Mouse (Mus musculus) CH12.LX (cell line): Measurements from ENCODE around the gene Wwtr1. TPM values are rescaled to one million over a fixed set of nuclear protein-coding genes. Genes with fewer than 3 reads are reported as not detected.
A peak's percentile ranks its signal among the peaks of the same experiment; 100 is the strongest.

Source experiments
- DNase-seq: peaks from one replicate; pipeline ENCODE4 v3.0.0-alpha.2; 2013; ENCODE audit errors: extremely low read depth
- H3K27ac ChIP-seq: 2 replicates; pipeline ENCODE4 v1.5.1; 2012; ENCODE audit warnings: low read depth, mild to moderate bottlenecking, control low read depth, moderate library complexity; ENCODE audit not compliant: insufficient read depth
- H3K27me3 ChIP-seq: replicated peaks from 2 replicates; pipeline ENCODE3; 2012; ENCODE audit warnings: inconsistent platforms
- H3K36me3 ChIP-seq, 2 experiments: replicated peaks in 1 of 2; 2 replicates each; pipeline versions ENCODE3 to v1.6.1; 2012; ENCODE audit warnings: inconsistent platforms in 1 of 2, low read length in 1 of 2, mild to moderate bottlenecking in 1 of 2, mixed read lengths in 1 of 2, moderate library complexity in 1 of 2; ENCODE audit not compliant: control insufficient read depth in 1 of 2, insufficient read depth in 1 of 2
- H3K4me1 ChIP-seq, 2 experiments: 2 replicates each; pipeline ENCODE4 v1.6.1; 2012; ENCODE audit warnings: inconsistent platforms in 1 of 2, moderate library complexity in 1 of 2; ENCODE audit not compliant: insufficient read depth in 2 of 2, control insufficient read depth in 1 of 2
- H3K4me2 ChIP-seq: 2 replicates; pipeline ENCODE4 v1.6.1; 2012; ENCODE audit warnings: low read depth, mild to moderate bottlenecking, control low read depth; ENCODE audit not compliant: poor library complexity, insufficient read depth, severe bottlenecking
- H3K4me3 ChIP-seq, 3 experiments: fragments of 150-350 bp in 1 of 3; sonication (generic) in 1 of 3; replicated peaks in 1 of 3; 2 replicates each; pipeline versions ENCODE3 to v1.5.1; 2011 to 2012; ENCODE audit warnings: low read depth in 2 of 3, low read length in 2 of 3, mild to moderate bottlenecking in 2 of 3, moderate library complexity in 2 of 3, control low read depth in 1 of 3, improper control_type of control experiment in 1 of 3, inconsistent platforms in 1 of 3, mixed read lengths in 1 of 3; ENCODE audit not compliant: poor library complexity in 1 of 3
- H3K79me2 ChIP-seq: replicated peaks from 2 replicates; pipeline ENCODE4 v1.6.1; 2012; ENCODE audit warnings: mild to moderate bottlenecking, moderate library complexity; ENCODE audit not compliant: control insufficient read depth, poor library complexity, insufficient read depth, severe bottlenecking; ENCODE audit errors: extremely low read depth
- H3K9ac ChIP-seq: 2 replicates; pipeline ENCODE4 v1.6.1; 2012; ENCODE audit warnings: low read depth, mild to moderate bottlenecking, control low read depth, moderate library complexity; ENCODE audit not compliant: insufficient read depth
- H3K9me3 ChIP-seq: replicated peaks from 2 replicates; pipeline ENCODE3; 2012; ENCODE audit warnings: low read length, inconsistent platforms, mixed read lengths
- BHLHE40 ChIP-seq: IDR thresholded peaks from 2 replicates; pipeline ENCODE4 v1.6.1; 2011; ENCODE audit warnings: mild to moderate bottlenecking, low read depth, low read length, improper control_type of control experiment
- CHD1 ChIP-seq: IDR thresholded peaks from 2 replicates; pipeline ENCODE4 v1.6.1; 2012; ENCODE audit warnings: low read depth, low read length, improper control_type of control experiment, inconsistent platforms
- CHD2 ChIP-seq: IDR thresholded peaks from 2 replicates; pipeline ENCODE4 v1.6.1; 2011; ENCODE audit warnings: low read length, improper control_type of control experiment
- CTCF ChIP-seq, 2 experiments: IDR thresholded peaks in 1 of 2; conservative IDR thresholded peaks in 1 of 2; 2 replicates each; pipeline ENCODE4 v1.5.1; 2011 to 2012; ENCODE audit warnings: low read depth in 2 of 2, low read length in 2 of 2, improper control_type of control experiment in 1 of 2, inconsistent platforms in 1 of 2, mild to moderate bottlenecking in 1 of 2, moderate library complexity in 1 of 2
- ELF1 ChIP-seq: IDR thresholded peaks from 2 replicates; pipeline ENCODE4 v1.6.1; 2014; ENCODE audit warnings: low read depth, mild to moderate bottlenecking, inconsistent platforms, low read length, improper control_type of control experiment
- ETS1 ChIP-seq: conservative IDR thresholded peaks from 2 replicates; pipeline ENCODE4 v1.6.1; 2012; ENCODE audit warnings: low read depth, mild to moderate bottlenecking, inconsistent platforms, low read length, improper control_type of control experiment, moderate library complexity
- GABPA ChIP-seq: IDR thresholded peaks from 2 replicates; pipeline ENCODE4 v1.6.1; 2012; ENCODE audit warnings: low read depth, low read length, improper control_type of control experiment, inconsistent platforms; ENCODE audit not compliant: insufficient replicate concordance
- HCFC1 ChIP-seq: IDR thresholded peaks from 2 replicates; pipeline ENCODE4 v1.6.1; 2012; ENCODE audit warnings: low read depth, mild to moderate bottlenecking, inconsistent platforms, low read length, improper control_type of control experiment
- IRF4 ChIP-seq: IDR thresholded peaks from 2 replicates; pipeline ENCODE4 v1.6.1; 2014; ENCODE audit warnings: low read depth, mild to moderate bottlenecking, inconsistent platforms, low read length, improper control_type of control experiment
- JUN ChIP-seq: IDR thresholded peaks from 2 replicates; pipeline ENCODE4 v1.6.1; 2011; ENCODE audit warnings: low read depth, mild to moderate bottlenecking, low read length, improper control_type of control experiment, moderate library complexity; ENCODE audit not compliant: insufficient read depth
- JUND ChIP-seq: conservative IDR thresholded peaks from 2 replicates; pipeline ENCODE4 v1.6.1; 2011; ENCODE audit warnings: low read depth, low read length, improper control_type of control experiment
- KAT2A ChIP-seq: IDR thresholded peaks from 2 replicates; pipeline ENCODE4 v1.6.1; 2012; ENCODE audit warnings: low read length, improper control_type of control experiment, inconsistent platforms; ENCODE audit not compliant: insufficient replicate concordance
- MAFK ChIP-seq: IDR thresholded peaks from 2 replicates; pipeline ENCODE4 v1.6.1; 2011; ENCODE audit warnings: low read length, improper control_type of control experiment; ENCODE audit not compliant: insufficient replicate concordance
- MAX ChIP-seq: IDR thresholded peaks from 2 replicates; pipeline ENCODE4 v1.6.1; 2011; ENCODE audit warnings: low read length, improper control_type of control experiment
- MAZ ChIP-seq: IDR thresholded peaks from 2 replicates; pipeline ENCODE4 v1.6.1; 2012; ENCODE audit warnings: low read depth, mild to moderate bottlenecking, inconsistent platforms, low read length, improper control_type of control experiment, moderate library complexity
- MEF2A ChIP-seq: IDR thresholded peaks from 2 replicates; pipeline ENCODE4 v1.6.1; 2014; ENCODE audit warnings: low read depth, mild to moderate bottlenecking, inconsistent platforms, low read length, improper control_type of control experiment, borderline replicate concordance
- MXI1 ChIP-seq: IDR thresholded peaks from 2 replicates; pipeline ENCODE4 v1.6.1; 2011; ENCODE audit warnings: mild to moderate bottlenecking, low read depth, low read length, improper control_type of control experiment
- NELFE ChIP-seq: IDR thresholded peaks from 2 replicates; pipeline ENCODE4 v1.6.1; 2011; ENCODE audit warnings: low read depth, low read length, improper control_type of control experiment
- PAX5 ChIP-seq: IDR thresholded peaks from 2 replicates; pipeline ENCODE4 v1.6.1; 2012; ENCODE audit warnings: low read length, inconsistent platforms, mixed read lengths
- POLR2A ChIP-seq: IDR thresholded peaks from 2 replicates; pipeline ENCODE4 v1.6.1; 2011; ENCODE audit warnings: low read depth, mild to moderate bottlenecking, improper control_type of control experiment, low read length
- RAD21 ChIP-seq: IDR thresholded peaks from 2 replicates; pipeline ENCODE4 v1.6.1; 2011; ENCODE audit warnings: low read depth, mild to moderate bottlenecking, low read length, improper control_type of control experiment, moderate library complexity
- SIN3A ChIP-seq: IDR thresholded peaks from 2 replicates; pipeline ENCODE4 v1.6.1; 2012; ENCODE audit warnings: low read length, improper control_type of control experiment, inconsistent platforms
- SMC3 ChIP-seq: IDR thresholded peaks from 2 replicates; pipeline ENCODE4 v1.6.1; 2011; ENCODE audit warnings: low read depth, low read length, improper control_type of control experiment
- TBP ChIP-seq: conservative IDR thresholded peaks from 2 replicates; pipeline ENCODE4 v1.6.1; 2011; ENCODE audit warnings: low read depth, low read length, improper control_type of control experiment
- TCF12 ChIP-seq: IDR thresholded peaks from 2 replicates; pipeline ENCODE4 v1.6.1; 2014; ENCODE audit warnings: low read depth, mild to moderate bottlenecking, inconsistent platforms, low read length, improper control_type of control experiment
- UBTF ChIP-seq: IDR thresholded peaks from 2 replicates; pipeline ENCODE4 v1.6.1; 2012; ENCODE audit warnings: low read depth, mild to moderate bottlenecking, inconsistent platforms, low read length, improper control_type of control experiment, moderate library complexity
- USF1 ChIP-seq: IDR thresholded peaks from 2 replicates; pipeline ENCODE4 v1.6.1; 2014; ENCODE audit warnings: low read depth, mild to moderate bottlenecking, inconsistent platforms, low read length, improper control_type of control experiment
- dilution Hi-C: fragments of 300-500 bp; cut with MboI; formaldehyde crosslinking; loops from 2 replicates; pipeline ENCODE4 v1.14.3; 2020; ENCODE audit warnings: low sequenced_read_pairs; ENCODE audit not compliant: extremely low pct_unique_long_range_greater_than_20kb, extremely low pct_ligation_motif_present
- in situ Hi-C: fragments of 300-500 bp; cut with MboI; formaldehyde crosslinking; loops from 3 replicates; pipeline ENCODE4 v1.14.3; 2019; ENCODE audit warnings: low sequenced_read_pairs, low pct_ligation_motif_present, low pct_unique_long_range_greater_than_20kb, mixed read lengths
- polyA plus RNA-seq: library from polyadenylated mRNA; unstranded; fragments of >175 nt; gene quantifications from 2 replicates; pipeline ENCODE4 v1.2.1, GENCODE M21; 2012; ENCODE audit warnings: low read depth; ENCODE audit not compliant: insufficient read length
- total RNA-seq, 2 experiments: library from RNA; depleted of rRNA; stranded (reverse); fragments of 300-350 nt in 1 of 2; fragments of >200 nt in 1 of 2; gene quantifications; 2 replicates each; pipeline ENCODE4 v1.2.3; 2012 to 2014

Gene Wwtr1
- total and polyA plus RNA-seq, 3 experiments: 12.8 to 14.8 (median 13.5) TPM

DNA sequence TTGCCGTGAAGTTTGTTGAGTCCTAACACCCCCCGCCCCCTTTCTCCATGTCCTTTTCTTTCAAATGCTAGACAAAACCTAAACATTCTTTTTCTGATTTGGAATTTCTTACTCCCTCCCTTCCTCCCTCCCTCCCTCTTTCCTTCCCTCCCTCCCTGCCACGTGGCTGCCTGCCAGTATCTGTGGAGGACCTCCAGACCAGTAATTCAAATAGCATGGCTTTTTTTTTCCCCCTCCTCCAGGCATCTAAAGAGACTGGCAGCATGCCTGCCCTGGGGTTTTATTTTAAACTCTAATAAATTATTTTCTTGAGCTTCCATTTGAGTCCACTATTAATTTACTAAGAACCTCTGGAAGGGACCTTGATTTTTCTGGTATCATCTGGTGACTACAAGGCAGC lies 130.0 kb downstream of the Wwtr1 start:
- no peak overlapping the region for H3K9ac ChIP-seq
- no peak overlapping the region for H3K27ac ChIP-seq
- no peak for DNase-seq
- H3K36me3 ChIP-seq: no peaks in the 10 kb centered on the region
- H3K79me2 ChIP-seq: no peaks in the 10 kb centered on the region
- H3K9me3 ChIP-seq: no peaks in the 10 kb centered on the region
- H3K4me3 ChIP-seq: no peak overlapping the region
- no peak for TF ChIP-seq UBTF
- TF ChIP-seq, all 38 proteins: peak for 0
- Histone ChIP-seq H3K4me2 (no peak overlapping the region), H3K27me3 (no peaks in the 10 kb centered on the region), H3K4me1 (no peaks in the 10 kb centered on the region)
- dilution Hi-C loops: no loop called here
- in situ Hi-C loops: no loop called here

DNA sequence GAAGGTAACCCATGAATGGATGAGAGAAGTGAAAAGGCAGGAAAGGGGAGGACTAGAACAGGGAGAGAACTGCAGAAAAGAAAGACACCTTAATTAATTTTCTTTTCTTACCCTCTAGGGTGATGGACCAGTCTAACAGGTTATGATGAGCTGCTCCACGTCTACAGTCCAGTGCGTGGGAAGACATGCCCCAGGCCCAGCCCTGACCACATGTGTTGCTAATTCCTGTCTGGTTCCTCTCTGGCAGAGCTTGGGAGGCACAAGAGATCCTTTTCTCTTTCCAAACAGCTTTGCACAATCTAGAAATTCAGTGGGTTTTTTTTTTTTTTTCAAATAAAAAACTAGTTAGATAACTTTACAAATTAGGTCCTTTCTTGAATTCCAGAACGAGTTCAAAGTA lies 134.8 kb downstream of the Wwtr1 start:
- Histone ChIP-seq H3K9ac (no peak overlapping the region), H3K9me3 (no peaks in the 10 kb centered on the region), H3K4me1 (no peaks in the 10 kb centered on the region), H3K36me3 (no peaks in the 10 kb centered on the region), H3K4me3 (no peak overlapping the region), H3K79me2 (no peaks in the 10 kb centered on the region), H3K27ac (no peak overlapping the region), H3K4me2 (no peak overlapping the region), H3K27me3 (no peaks in the 10 kb centered on the region)
- TF ChIP-seq POLR2A: no peak
- dilution Hi-C loops: no loop called here
- in situ Hi-C loops: no loop called here
- DNase-seq: no peak

DNA sequence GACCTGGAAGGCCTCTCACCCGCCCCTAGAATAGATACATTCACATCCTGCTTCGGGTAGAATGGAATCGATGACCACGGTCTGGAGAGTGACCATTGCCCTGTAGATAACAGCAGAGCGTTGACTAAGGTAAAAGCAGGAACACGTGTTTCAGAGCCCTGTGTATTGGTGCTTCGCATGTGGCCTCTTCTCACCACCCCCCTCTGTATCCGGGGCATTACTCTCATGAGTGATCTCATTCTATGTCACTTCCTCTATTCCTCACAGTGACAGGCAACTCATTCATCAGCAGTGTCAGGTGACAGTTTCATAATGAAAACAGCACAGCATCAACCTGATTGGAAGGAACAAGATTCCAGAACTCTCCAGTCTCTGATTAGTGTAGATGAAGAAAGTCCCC lies 140.3 kb downstream of the Wwtr1 start:
- in situ Hi-C loops (loop anchor here (10.0 kb wide), 1 partner anchor 171 kb away; no protein-coding TSS in a partner anchor), dilution Hi-C loops (no loop called here)
- H3K4me2 ChIP-seq: no peak overlapping the region
- peak; percentile 67 for DNase-seq
- H3K4me3 ChIP-seq: no peak overlapping the region
- peaks cover 6 to 11% of the 10 kb centered on the region in 2 experiments; a peak in 3 of 4 replicates for H3K4me1 ChIP-seq
- no peaks in the 10 kb centered on the region for H3K9me3 ChIP-seq
- no peaks in the 10 kb centered on the region for H3K36me3 ChIP-seq
- no peak overlapping the region for H3K27ac ChIP-seq
- no peaks in the 10 kb centered on the region for H3K79me2 ChIP-seq
- no peak overlapping the region for H3K9ac ChIP-seq
- H3K27me3 ChIP-seq: no peaks in the 10 kb centered on the region
- TF ChIP-seq MAX (peak; percentile 98), ELF1 (no peak), CHD2 (0 out of 2 replicates have a peak, but pooled peaks have one; percentile 22), TBP (no peak), MAZ (no peak), JUN (peak; percentile 85), CHD1 (no peak), NELFE (no peak), RAD21 (no peak), MEF2A (no peak), MAFK (no peak), HCFC1 (peak; percentile 24; the same call in 1 of the 2 replicates), IRF4 (peak; percentile 60), USF1 (no peak), CTCF (conservative IDR thresholded peaks at IDR 0.05 in 1 of 2, IDR thresholded peaks at IDR 0.05 in 1 of 2; ENCODE audit: low read depth in 2 of 2, low read length in 2 of 2) (no peak), MXI1 (peak; percentile 61; the same call in 1 of the 2 replicates), GABPA (no peak), SMC3 (no peak), BHLHE40 (peak; percentile 75), KAT2A (no peak), JUND (peak; percentile 54), TCF12 (no peak), PAX5 (no peak), ETS1 (no peak), SIN3A (no peak), POLR2A (no peak)
